Mouse (Mus musculus): ENCODE measurements at regions not wholly inside any gene's neighbourhood (a gene's known extent, or its start where the extent isn't known, plus 50 kb on each side); places are given as distances from the start of the nearest gene placed in this dataset.

DNA sequence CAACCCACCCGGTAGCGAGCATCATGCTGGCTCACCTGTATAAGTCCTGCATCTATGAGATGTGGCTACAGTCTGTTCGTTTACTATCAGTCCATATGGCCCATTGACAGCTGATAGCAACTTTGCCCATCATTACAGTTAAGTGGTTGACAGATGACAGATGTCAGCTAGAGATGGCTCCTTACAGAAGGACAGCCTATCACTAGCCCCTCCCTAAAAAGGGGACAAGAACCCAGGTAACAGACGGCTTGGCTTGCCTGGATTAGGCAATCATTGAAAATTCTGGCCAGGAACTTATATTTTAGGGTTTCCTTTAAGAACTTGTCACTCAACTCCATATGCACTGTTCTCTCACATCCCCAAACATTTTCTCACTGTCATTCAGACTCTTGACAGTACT lies 434.2 kb upstream of the Arglu1 start:
- Histone ChIP-seq H3K36me3 (ENCODE audit: control insufficient read depth, insufficient read depth, low read length) (no peaks in the 10 kb centered on the region), H3K27me3 (replicated peaks; ENCODE audit: control insufficient read depth, insufficient read depth, low read length) (no peaks in the 10 kb centered on the region), H3K27ac (ENCODE audit: insufficient read depth, low read depth, low read length) (no peak overlapping the region), H3K4me3 (ENCODE audit: insufficient read depth, low read depth, low read length) (no peak overlapping the region), H3K4me1 (ENCODE audit: control insufficient read depth, insufficient read depth, low read length) (no peaks in the 10 kb centered on the region)
- WGBS: 90% methylated on average over 4 of the region's 4 CpGs
- no peak for DNase-seq
- TF ChIP-seq CTCF (conservative IDR thresholded peaks at IDR 0.05; ENCODE audit: insufficient read depth, insufficient read length, low read depth, low read length): no peak
- no peak for TF ChIP-seq POLR2A (IDR thresholded peaks at IDR 0.05; ENCODE audit: low read depth, low read length)

- Histone ChIP-seq H3K4me3 (ENCODE audit: insufficient read depth, low read depth, low read length) (no peak overlapping the region), H3K36me3 (ENCODE audit: control insufficient read depth, insufficient read depth, low read length) (no peaks in the 10 kb centered on the region), H3K27me3 (replicated peaks; ENCODE audit: control insufficient read depth, insufficient read depth, low read length) (no peaks in the 10 kb centered on the region), H3K27ac (ENCODE audit: insufficient read depth, low read depth, low read length) (no peak overlapping the region), H3K4me1 (ENCODE audit: control insufficient read depth, insufficient read depth, low read length) (no peaks in the 10 kb centered on the region)
- DNase-seq: peak; percentile 33
- WGBS: 45% methylated on average over 27 of the region's 27 CpGs
- no peak for TF ChIP-seq CTCF (conservative IDR thresholded peaks at IDR 0.05; ENCODE audit: insufficient read depth, insufficient read length, low read depth, low read length)
- TF ChIP-seq POLR2A (IDR thresholded peaks at IDR 0.05; ENCODE audit: low read depth, low read length): no peak
Measured at GRCm38 (mm10) chr8:9117809-9118737, 427.8 kb upstream of the Arglu1 start.

- no peaks in the 10 kb centered on the region for H3K36me3 ChIP-seq (ENCODE audit: control insufficient read depth, insufficient read depth, low read length)
- H3K4me3 ChIP-seq (ENCODE audit: insufficient read depth, low read depth, low read length): no peak overlapping the region
- peak; percentile 81 for DNase-seq
- TF ChIP-seq CTCF (conservative IDR thresholded peaks at IDR 0.05; ENCODE audit: insufficient read depth, insufficient read length, low read depth, low read length) (no peak), POLR2A (IDR thresholded peaks at IDR 0.05; ENCODE audit: low read depth, low read length) (no peak)
- H3K27ac ChIP-seq (ENCODE audit: insufficient read depth, low read depth, low read length): peak overlapping the region; percentile 23; the same call in 1 of the 2 replicates
- peaks cover 4% of the 10 kb centered on the region; the same call in 1 of the 2 replicates for H3K4me1 ChIP-seq (ENCODE audit: control insufficient read depth, insufficient read depth, low read length)
- WGBS: 41% methylated on average over 5 of the region's 5 CpGs
- H3K27me3 ChIP-seq (replicated peaks; ENCODE audit: control insufficient read depth, insufficient read depth, low read length): no peaks in the 10 kb centered on the region
Measured at GRCm38 (mm10) chr8:9095980-9096379, 405.7 kb upstream of the Arglu1 start.

- Histone ChIP-seq H3K36me3 (ENCODE audit: control insufficient read depth, insufficient read depth, low read length) (no peaks in the 10 kb centered on the region), H3K27me3 (replicated peaks; ENCODE audit: control insufficient read depth, insufficient read depth, low read length) (no peaks in the 10 kb centered on the region), H3K4me3 (ENCODE audit: insufficient read depth, low read depth, low read length) (no peak overlapping the region), H3K4me1 (ENCODE audit: control insufficient read depth, insufficient read depth, low read length) (peaks cover 4% of the 10 kb centered on the region; the same call in 1 of the 2 replicates), H3K27ac (ENCODE audit: insufficient read depth, low read depth, low read length) (peak overlapping the region; percentile 76)
- DNase-seq: peak; percentile 44
- 51% methylated on average over 9 of the region's 9 CpGs for WGBS
- TF ChIP-seq POLR2A (IDR thresholded peaks at IDR 0.05; ENCODE audit: low read depth, low read length): no peak
- no peak for TF ChIP-seq CTCF (conservative IDR thresholded peaks at IDR 0.05; ENCODE audit: insufficient read depth, insufficient read length, low read depth, low read length)
Measured at GRCm38 (mm10) chr8:9094002-9094401, 403.7 kb upstream of the Arglu1 start.

DNA sequence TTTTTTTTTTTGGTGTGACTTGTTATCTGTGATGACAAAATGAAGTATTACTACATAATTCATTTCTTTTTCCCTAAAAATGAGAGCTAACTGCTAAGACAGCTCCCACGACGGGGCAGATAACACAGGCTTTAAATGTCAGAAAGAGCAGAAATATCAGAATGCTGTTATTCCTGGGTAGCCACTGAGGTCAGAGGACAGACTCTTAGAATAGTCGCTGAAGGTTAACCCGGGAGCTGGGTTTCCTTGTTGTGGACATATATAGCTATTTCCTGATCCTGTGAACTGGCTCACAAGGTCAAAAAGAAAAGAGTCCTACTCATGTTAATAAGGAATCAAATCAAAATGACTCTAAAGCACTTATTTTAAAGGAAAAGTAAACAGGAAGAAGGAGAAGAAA lies 403.0 kb upstream of the Arglu1 start:
- DNase-seq: peak; percentile 51
- Histone ChIP-seq H3K36me3 (ENCODE audit: control insufficient read depth, insufficient read depth, low read length) (no peaks in the 10 kb centered on the region), H3K4me3 (ENCODE audit: insufficient read depth, low read depth, low read length) (no peak overlapping the region), H3K27ac (ENCODE audit: insufficient read depth, low read depth, low read length) (no peak overlapping the region), H3K27me3 (replicated peaks; ENCODE audit: control insufficient read depth, insufficient read depth, low read length) (no peaks in the 10 kb centered on the region), H3K4me1 (ENCODE audit: control insufficient read depth, insufficient read depth, low read length) (peaks cover 4% of the 10 kb centered on the region; the same call in 1 of the 2 replicates)
- TF ChIP-seq POLR2A (IDR thresholded peaks at IDR 0.05; ENCODE audit: low read depth, low read length): no peak
- no peak for TF ChIP-seq CTCF (conservative IDR thresholded peaks at IDR 0.05; ENCODE audit: insufficient read depth, insufficient read length, low read depth, low read length)
- WGBS: 43% methylated on average over 4 of the region's 4 CpGs

- TF ChIP-seq POLR2A (IDR thresholded peaks at IDR 0.05; ENCODE audit: low read depth, low read length) (no peak), CTCF (conservative IDR thresholded peaks at IDR 0.05; ENCODE audit: insufficient read depth, insufficient read length, low read depth, low read length) (no peak)
- DNase-seq: no peak
- Histone ChIP-seq H3K27ac (ENCODE audit: insufficient read depth, low read depth, low read length) (no peak overlapping the region), H3K4me3 (ENCODE audit: insufficient read depth, low read depth, low read length) (no peak overlapping the region), H3K4me1 (ENCODE audit: control insufficient read depth, insufficient read depth, low read length) (no peaks in the 10 kb centered on the region), H3K27me3 (replicated peaks; ENCODE audit: control insufficient read depth, insufficient read depth, low read length) (no peaks in the 10 kb centered on the region), H3K36me3 (ENCODE audit: control insufficient read depth, insufficient read depth, low read length) (no peaks in the 10 kb centered on the region)
- 88% methylated on average over 4 of the region's 4 CpGs for WGBS
Measured at GRCm38 (mm10) chr8:9072724-9073123, 382.4 kb upstream of the Arglu1 start.

DNA sequence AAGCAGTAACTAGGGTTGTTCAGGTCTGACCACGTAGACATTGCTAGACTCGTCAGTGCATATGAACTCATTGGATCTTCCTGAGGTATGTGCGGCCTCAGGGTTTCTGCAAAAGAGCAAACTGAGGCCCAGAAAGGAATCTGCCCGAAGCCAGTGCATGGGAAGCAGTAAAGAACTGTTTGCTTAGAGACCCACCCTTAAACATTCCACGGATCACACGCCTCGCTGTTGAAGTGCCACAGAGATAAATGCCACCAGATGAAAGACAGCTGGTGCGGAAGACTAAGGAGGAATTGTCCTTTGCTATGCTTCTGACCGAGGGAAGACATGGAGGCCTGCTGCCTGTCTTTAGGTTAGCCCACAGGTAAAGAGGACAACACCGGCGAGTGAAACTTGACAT lies 382.0 kb upstream of the Arglu1 start:
- TF ChIP-seq CTCF (conservative IDR thresholded peaks at IDR 0.05; ENCODE audit: insufficient read depth, insufficient read length, low read depth, low read length) (no peak), POLR2A (IDR thresholded peaks at IDR 0.05; ENCODE audit: low read depth, low read length) (no peak)
- 68% methylated on average over 11 of the region's 11 CpGs for WGBS
- Histone ChIP-seq H3K4me1 (ENCODE audit: control insufficient read depth, insufficient read depth, low read length) (no peaks in the 10 kb centered on the region), H3K27ac (ENCODE audit: insufficient read depth, low read depth, low read length) (no peak overlapping the region), H3K36me3 (ENCODE audit: control insufficient read depth, insufficient read depth, low read length) (no peaks in the 10 kb centered on the region), H3K4me3 (ENCODE audit: insufficient read depth, low read depth, low read length) (no peak overlapping the region), H3K27me3 (replicated peaks; ENCODE audit: control insufficient read depth, insufficient read depth, low read length) (no peaks in the 10 kb centered on the region)
- DNase-seq: no peak

All from kidney, adult 2 months (tissue).